ENCODE assay signal across 8 mouse cellular contexts in the genomic region with DNA sequence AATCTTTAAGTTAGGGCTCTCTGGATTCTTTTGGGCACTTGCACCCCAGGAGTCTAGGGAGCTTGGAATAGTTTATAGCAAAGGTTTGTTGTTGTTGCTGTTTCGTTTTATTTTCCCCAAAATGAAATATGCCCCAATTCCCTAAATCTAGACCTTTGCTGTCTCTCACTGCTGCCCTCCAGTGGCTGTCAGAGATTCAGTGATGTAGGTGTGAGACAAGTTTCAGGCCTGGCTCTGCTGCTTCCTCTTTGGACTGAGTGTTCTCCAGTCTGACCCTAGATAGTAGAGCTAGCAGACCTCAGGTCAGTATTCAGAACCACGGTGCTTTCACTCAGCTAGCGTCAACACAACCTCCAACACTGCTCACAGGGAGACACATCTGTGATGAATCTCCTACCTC.
A peak's percentile ranks its signal among the peaks of the same experiment; 100 is the strongest.
DNase-seq lines count a peak whose midpoint lies in the region; ATAC-seq lines count a peak whose summit lies in the region.

No protein-coding gene starts in this region.

- ATAC-seq in cerebellum, adult (ENCODE audit: insufficient number of reproducible peaks, low FRiP score, low TSS enrichment), result no peak

- DNase-seq in cerebellum, adult 18-20 months, result peak; percentile 24 to 35
- peak; percentile 39 to 59 for DNase-seq in right cerebral cortex, adult 2 months (ENCODE audit: low spot score in 2 of 2)
- no peak for DNase-seq in right cerebral cortex, postnatal 25 days
- peak; percentile 59 for DNase-seq in embryo, embryonic 10 days (ENCODE audit: low spot score)
- peak; percentile 64 for DNase-seq in kidney, postnatal 10 days
- peak; percentile 61 for DNase-seq in lung, postnatal 14 days
- DNase-seq in thymus, postnatal 0 days (ENCODE audit: low spot score), result peak; percentile 38
